Mouse (Mus musculus) embryo, embryonic 11 days (tissue): ENCODE measurements at regions not wholly inside any gene's neighbourhood (a gene's known extent, or its start where the extent isn't known, plus 50 kb on each side); places are given as distances from the start of the nearest gene placed in this dataset.
A peak's percentile ranks its signal among the peaks of the same experiment; 100 is the strongest.

Experiments used
- DNase-seq: peaks from one replicate; pipeline ENCODE4 v3.0.0-alpha.2; 2015

GRCm38 (mm10) chr2:161470844-161471243 is 362.0 kb upstream of the Chd6 start:
- DNase-seq, result no peak

GRCm38 (mm10) chr2:161470025-161470424 is 361.1 kb upstream of the Chd6 start:
- peak; percentile 58 for DNase-seq

- DNase-seq, result peak; percentile 68
These were observed 358.2 kb upstream of the Chd6 start for GRCm38 (mm10) chr2:161467035-161467434.

- no peak for DNase-seq
These were observed 351.7 kb upstream of the Chd6 start for GRCm38 (mm10) chr2:161460600-161460999.

GRCm38 (mm10) chr2:161454466-161454865 is 345.6 kb upstream of the Chd6 start:
- peak; percentile 30 for DNase-seq

GRCm38 (mm10) chr2:161433816-161434215 is 324.9 kb upstream of the Chd6 start:
- DNase-seq, result peak; percentile 55

GRCm38 (mm10) chr2:161429294-161429693 is 320.4 kb upstream of the Chd6 start:
- DNase-seq, result no peak

- DNase-seq, result peak; percentile 69
These were observed 316.7 kb upstream of the Chd6 start for GRCm38 (mm10) chr2:161425587-161425986.

- no peak for DNase-seq
These were observed 309.2 kb upstream of the Chd6 start for GRCm38 (mm10) chr2:161418062-161418461.

GRCm38 (mm10) chr2:161416218-161416927 is 307.5 kb upstream of the Chd6 start:
- no peak for DNase-seq

GRCm38 (mm10) chr2:161408306-161408705 is 299.4 kb upstream of the Chd6 start:
- no peak for DNase-seq

GRCm38 (mm10) chr2:161405847-161406384 is 297.0 kb upstream of the Chd6 start:
- peak; percentile 15 for DNase-seq

- no peak for DNase-seq
These were observed 289.2 kb upstream of the Chd6 start for GRCm38 (mm10) chr2:161398061-161398460.

- no peak for DNase-seq
These were observed 282.2 kb upstream of the Chd6 start for GRCm38 (mm10) chr2:161390954-161391690.

GRCm38 (mm10) chr2:161389318-161389835 is 280.5 kb upstream of the Chd6 start:
- no peak for DNase-seq

- no peak for DNase-seq
These were observed 278.2 kb upstream of the Chd6 start for GRCm38 (mm10) chr2:161387054-161387453.

- DNase-seq, result no peak
These were observed 273.5 kb upstream of the Chd6 start for GRCm38 (mm10) chr2:161382411-161382810.

- DNase-seq, result no peak
These were observed 269.4 kb upstream of the Chd6 start for GRCm38 (mm10) chr2:161378313-161378712.

- DNase-seq, result no peak
These were observed 253.4 kb upstream of the Chd6 start for GRCm38 (mm10) chr2:161362325-161362724.

- peak; percentile 31 for DNase-seq
These were observed 240.2 kb upstream of the Chd6 start for GRCm38 (mm10) chr2:161349110-161349509.

- no peak for DNase-seq
These were observed 235.1 kb upstream of the Chd6 start for GRCm38 (mm10) chr2:161344018-161344417.

GRCm38 (mm10) chr2:161342648-161343047 is 233.8 kb upstream of the Chd6 start:
- no peak for DNase-seq

- peak; percentile 81 for DNase-seq
These were observed 232.6 kb upstream of the Chd6 start for GRCm38 (mm10) chr2:161341368-161341891.

- no peak for DNase-seq
These were observed 231.4 kb upstream of the Chd6 start for GRCm38 (mm10) chr2:161340291-161340690.
